Mouse (Mus musculus) embryo, embryonic 10.5 days (tissue): ENCODE data around the gene Pde6h.

Experiments
- DNase-seq: peaks from one replicate; pipeline ENCODE4 v3.0.0-alpha.2; 2015; ENCODE audit warnings: low spot score

Pde6h gene

GRCm38 (mm10) chr6:136941051-136942021, 17.7 kb downstream of the Pde6h start, which contains the start of gene Arhgdib:
Gene Arhgdib, minus strand, starts transcription at chr6:136941899.
- DNase-seq, result peak; percentile 42

GRCm38 (mm10) chr6:136942280-136942679, 18.6 kb downstream of the Pde6h start:
- DNase-seq, result no peak

DNA sequence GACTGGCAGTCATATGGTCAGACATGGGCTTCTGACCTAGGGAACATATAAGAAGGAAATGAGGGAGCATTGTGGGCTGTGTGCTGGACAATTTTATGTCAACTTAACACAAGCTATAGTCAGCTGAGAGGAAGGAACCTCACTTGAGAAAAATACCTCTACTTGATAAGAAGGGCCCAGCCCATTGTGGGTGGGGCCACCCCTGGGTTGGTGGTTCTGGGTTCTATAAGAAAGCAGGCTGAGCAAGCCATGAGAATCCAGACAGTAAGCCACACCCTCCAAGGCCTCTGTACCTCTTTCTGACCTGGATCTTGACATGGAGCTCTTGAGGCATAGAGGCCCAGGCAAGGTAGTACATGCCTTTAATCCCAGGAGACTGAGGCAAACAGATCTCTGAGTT, 19.8 kb downstream of the Pde6h start:
- DNase-seq, result no peak

GRCm38 (mm10) chr6:136944511-136944910, 20.9 kb downstream of the Pde6h start:
- no peak for DNase-seq

DNA sequence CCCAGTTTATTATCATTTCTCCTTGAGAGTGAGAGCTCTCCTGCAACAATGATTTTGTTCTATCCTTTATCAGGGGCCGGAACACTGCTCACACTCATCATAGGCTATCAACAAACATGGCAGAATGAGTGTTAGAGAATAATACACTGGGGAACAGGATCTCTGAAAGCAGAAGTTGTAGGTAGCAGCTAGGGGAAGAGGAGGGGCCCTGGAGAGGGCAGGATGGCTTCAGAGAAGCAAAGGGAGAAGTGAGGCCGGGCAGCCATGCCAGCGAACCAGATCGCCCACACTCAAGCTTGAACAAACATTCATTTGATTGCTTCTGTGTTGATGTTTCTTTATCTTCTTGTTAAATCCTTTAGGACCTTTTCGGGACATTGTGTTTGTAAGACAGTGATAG, 22.6 kb downstream of the Pde6h start:
- DNase-seq, result no peak

DNA sequence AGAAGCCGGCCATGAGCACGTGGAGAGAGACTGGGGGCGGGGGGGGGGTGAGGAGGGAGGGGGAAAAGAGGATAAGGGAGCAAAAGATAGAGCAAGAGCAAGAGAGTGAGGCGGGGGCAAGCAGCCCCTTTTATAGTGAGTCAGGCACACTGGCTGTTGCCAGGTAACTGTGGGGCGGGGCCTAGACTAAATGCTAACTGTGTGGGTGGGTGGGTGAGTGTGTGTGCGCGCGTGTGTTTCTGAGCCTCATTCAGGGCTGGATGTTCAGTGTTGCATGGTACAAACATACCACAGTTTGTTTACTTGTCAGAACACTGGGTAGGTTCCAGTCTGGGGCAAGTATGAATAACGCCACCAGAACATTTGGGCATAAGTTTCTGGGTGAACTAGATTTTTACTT, 23.3 kb downstream of the Pde6h start:
- peak; percentile 31 for DNase-seq

DNA sequence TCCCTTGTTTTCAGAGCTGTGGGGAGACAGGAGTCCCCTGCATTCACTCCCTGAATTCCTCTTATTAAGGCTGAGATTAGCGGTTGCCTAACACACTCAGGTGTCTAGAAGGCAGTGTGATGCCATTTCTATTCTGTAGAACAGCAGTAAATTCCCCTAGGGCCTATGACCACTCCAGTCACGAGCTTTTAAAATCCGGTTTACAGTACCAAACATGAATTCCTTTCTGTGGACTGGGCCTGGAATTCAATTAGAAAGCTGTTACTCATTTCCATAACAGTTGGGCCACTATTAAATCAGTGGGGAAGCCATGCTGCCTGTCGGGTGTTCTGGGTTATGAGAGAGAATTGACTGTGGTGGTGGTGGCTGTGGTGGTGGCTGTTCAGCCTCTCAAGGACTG, 24.1 kb downstream of the Pde6h start:
- no peak for DNase-seq

DNA sequence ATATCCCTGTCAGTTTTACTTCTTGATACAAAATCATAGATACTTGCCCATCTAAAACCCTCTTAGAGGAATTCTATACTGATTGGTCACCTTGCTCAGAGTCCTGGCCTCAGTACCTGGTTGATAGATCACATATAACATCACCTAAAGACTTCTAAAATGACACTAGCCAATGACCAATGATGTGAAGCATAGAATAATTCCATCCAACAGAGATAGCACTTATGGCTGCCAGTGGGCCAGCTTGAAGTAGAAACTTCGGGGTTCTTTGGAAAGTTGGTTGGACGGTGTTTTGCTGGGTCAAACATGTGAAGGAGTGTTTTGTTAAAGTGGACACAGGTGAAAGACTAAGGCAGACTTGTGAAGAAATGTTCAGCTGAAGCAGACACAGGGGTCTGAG, 26.5 kb downstream of the Pde6h start:
- no peak for DNase-seq

GRCm38 (mm10) chr6:136952930-136953329, 29.3 kb downstream of the Pde6h start:
- DNase-seq, result no peak

DNA sequence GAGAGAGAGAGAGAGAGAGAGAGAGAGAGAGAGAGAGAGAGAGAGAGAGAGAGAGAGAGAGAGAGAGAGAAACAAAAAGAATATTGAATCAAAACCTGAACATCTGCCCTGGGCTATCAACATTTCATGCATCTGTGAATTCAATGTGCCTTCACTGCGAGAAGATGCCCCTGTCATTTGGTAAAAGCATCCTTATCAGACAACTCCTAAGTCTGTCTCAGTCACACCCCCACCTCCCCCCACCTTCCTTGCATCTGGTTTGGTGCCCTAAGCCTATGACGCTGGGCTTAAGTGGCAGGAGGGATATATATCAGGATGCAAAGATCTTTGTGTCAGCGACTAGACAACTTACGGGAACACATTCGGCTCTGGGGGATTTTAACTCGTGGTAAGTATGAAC, 30.6 kb downstream of the Pde6h start:
- DNase-seq, result no peak

DNA sequence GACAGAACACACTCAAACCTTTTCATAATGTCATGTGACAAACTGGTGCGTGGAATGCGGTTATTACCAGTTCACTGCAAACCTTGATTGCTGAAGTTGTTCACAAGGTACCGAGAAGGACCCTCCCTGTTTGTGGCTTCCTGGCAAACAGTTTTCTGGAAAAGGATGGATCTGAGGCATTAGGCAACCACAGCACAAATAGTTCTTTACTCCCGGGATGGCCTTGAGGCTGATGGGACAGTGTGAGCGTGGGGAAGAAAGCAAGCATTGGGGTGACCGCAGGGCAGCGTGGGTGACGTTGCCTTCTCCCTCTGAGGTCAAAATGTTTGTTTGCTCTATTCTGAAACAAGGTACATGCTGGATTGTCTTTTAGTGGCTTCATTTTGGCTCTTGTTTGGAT, 31.1 kb downstream of the Pde6h start:
- DNase-seq, result no peak

DNA sequence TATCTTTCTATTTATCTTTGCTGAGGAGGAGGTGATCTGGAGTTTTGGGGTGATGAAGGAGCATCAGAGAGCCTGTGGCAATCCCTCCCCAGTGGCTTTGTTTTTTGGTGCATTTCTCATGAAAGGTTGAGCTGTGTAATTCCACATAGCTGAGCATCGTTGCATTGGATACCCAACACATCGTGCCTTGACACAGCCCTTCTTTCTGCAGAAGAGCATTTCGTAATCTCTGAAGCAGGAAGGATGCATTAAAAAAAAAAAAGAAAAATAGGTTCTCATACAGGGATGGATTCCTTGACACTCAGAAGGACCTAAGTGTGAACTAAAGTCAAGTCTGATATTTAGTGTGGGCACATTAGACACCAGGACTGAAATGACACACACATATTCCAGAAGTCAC, 31.6 kb downstream of the Pde6h start:
- no peak for DNase-seq

- no peak for DNase-seq
Measured at GRCm38 (mm10) chr6:136957062-136957461, 33.4 kb downstream of the Pde6h start.

- no peak for DNase-seq
Measured at GRCm38 (mm10) chr6:136959131-136959530, 35.5 kb downstream of the Pde6h start.

DNA sequence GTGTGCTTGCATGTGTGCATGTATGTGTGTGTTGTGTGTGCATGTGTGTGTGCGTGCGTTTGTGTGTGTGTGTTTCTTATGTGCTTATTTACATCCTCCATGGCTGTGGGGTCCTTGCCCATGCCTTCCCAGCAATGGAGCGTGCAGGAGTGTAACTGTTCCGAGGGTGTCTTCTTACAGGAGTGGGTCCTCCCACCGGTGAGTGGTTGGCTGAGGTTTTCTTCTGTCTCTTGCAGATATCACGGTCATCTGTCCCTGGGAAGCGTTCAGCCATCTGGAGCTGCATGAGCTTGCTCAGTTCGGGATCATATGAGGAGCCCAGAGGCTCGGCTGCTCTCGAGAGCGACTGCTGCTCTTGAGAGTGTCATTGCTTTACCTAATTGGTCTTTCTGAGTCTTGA, 39.3 kb downstream of the Pde6h start:
- no peak for DNase-seq

GRCm38 (mm10) chr6:136964609-136965510, 41.2 kb downstream of the Pde6h start:
- DNase-seq, result no peak

GRCm38 (mm10) chr6:136965912-136966311, 42.3 kb downstream of the Pde6h start:
- DNase-seq, result no peak

GRCm38 (mm10) chr6:136967466-136967865, 43.8 kb downstream of the Pde6h start:
- DNase-seq, result no peak

DNA sequence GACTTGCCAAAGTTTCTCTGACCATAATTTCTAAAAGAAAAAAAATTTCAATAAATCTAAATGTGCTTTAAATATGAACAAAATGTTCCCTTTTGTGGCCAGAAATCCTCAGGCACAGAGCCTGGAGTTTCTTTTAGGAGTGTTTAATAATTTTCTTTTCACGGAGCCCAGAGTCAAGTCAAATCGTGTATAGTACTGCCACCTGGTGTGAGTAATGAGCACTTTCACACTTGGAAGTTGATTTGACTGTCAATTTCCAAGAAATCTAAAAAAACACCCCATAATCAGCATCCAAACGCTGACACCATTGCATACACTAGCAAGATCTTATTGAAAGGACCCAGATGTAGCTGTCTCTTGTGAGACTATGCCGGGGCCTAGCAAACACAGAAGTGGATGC, 45.2 kb downstream of the Pde6h start:
- DNase-seq, result peak; percentile 48

- DNase-seq, result no peak
Measured at GRCm38 (mm10) chr6:136979274-136980082, 55.8 kb downstream of the Pde6h start.

DNA sequence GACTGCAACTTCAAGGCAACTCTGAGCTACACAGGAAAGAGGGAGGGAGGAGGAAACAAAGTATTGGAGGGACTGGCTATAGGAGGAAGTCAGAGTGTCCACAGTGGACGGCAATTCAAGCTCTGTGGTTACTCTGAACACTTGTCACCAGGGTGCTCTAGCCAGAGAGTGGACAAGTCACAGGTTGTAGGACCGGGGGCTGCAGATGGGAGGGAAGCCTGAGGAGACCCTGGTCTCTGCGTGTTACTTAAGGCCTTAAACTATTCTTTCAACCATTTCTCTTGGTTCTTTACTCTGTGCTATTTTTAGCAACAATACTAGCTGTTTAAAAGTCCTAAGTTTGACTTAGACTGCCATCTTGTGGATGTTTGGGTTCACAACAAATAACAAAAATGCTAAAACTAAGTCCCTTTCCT, 56.7 kb downstream of the Pde6h start:
- peak; percentile 81 for DNase-seq

GRCm38 (mm10) chr6:136982581-136982980, 58.9 kb downstream of the Pde6h start:
- no peak for DNase-seq
